Mouse (Mus musculus) small intestine, adult 2 months (tissue): Measurements from ENCODE around the gene Ibtk.

Experiments used
- CTCF ChIP-seq: fragments of 200-500 bp; IDR thresholded peaks from 2 replicates; pipeline ENCODE4 v1.5.1; 2012; ENCODE audit warnings: low read depth, mild to moderate bottlenecking, control low read depth, inconsistent platforms, low read length, moderate library complexity, mixed read lengths; ENCODE audit not compliant: insufficient replicate concordance, insufficient read length; ENCODE audit errors: extremely low read depth
- POLR2A ChIP-seq: fragments of 200-500 bp; IDR thresholded peaks from 2 replicates; pipeline ENCODE4 v1.6.1; 2012; ENCODE audit warnings: low read depth, mild to moderate bottlenecking, control low read depth, inconsistent platforms, low read length, moderate library complexity

DNA sequence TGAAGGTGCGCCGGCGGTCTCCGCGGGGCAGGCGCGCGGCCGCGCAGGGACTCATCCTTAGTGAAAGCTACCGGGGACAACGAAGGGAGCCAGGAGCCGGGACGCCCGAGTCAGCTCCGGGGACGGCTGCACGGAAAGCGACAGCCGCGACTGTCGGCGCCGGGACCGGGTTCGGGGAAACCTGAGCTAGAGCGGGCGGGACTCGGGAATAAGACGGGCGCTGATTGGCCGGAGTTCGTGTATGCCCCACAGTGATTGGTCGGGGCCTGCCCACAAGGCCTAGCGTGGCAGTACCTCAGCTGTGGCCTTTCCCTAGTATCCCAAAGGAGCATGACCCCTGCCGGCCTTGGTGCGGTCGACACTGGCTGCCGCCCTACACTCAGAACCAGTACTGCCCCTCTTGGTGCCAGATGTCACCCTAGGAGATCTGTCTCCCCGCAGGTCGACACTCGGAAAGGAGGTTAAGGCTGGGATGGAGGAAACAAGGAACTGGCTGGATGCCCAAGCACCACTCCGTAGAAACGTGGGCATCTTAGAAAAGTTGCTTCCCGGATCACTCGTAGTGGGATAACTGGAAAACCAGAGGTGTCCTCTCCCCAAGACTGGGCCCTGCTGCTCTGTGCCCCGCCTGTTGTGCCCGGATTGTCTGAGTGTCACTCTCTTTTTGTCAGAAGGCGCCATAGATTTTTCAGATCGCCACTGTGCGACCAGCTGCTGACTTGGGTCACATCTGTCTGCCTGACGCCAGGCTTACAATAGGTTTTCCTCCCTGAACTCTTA is at the start of gene Ibtk:
- TF ChIP-seq POLR2A (peak; percentile 64), CTCF (no peak)
